10 mouse cellular contexts compared by ENCODE assay signal in the genomic region with DNA sequence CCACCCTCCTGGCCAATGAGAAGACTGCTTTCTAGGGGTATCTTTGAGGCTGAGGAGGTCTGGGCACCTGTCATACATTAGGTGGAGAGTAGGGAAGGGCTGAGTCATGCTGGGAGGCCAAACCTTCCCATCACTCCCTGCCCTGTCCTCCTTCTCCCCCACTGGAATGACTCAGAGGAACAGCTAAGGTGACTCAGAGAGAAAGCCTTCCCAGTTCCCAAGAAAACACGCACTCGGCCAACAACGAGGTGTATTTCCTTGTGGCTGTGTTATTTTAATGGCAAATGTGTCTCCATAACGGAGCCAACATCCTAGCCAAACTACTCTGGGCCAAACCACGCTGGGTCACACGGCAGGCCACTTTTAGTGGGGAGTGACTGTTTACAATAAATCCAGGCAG.
A peak's percentile ranks its signal among the peaks of the same experiment; 100 is the strongest.
DNase-seq lines count a peak whose midpoint lies in the region; ATAC-seq lines count a peak whose summit lies in the region.
"Had no signal": no experiment of that assay in that cellular context is flagged by ENCODE, and none has a peak within 500 bp of the region (broad histone marks: within the 10 kb centered on the region; RNA-seq: fewer than 3 reads in every experiment).

No protein-coding gene starts in this region.

- H3K4me1 ChIP-seq in hindbrain, embryonic 14.5 days (replicated peaks; ENCODE audit: control insufficient read depth, insufficient read depth, low read length): no peaks in the 10 kb centered on the region

- peak; percentile 45 to 73 for DNase-seq in heart, adult 18-20 months
- no peak for DNase-seq in heart, postnatal 14 days
- DNase-seq in urinary bladder, postnatal 14 days (ENCODE audit: low spot score): peak; percentile 41
- no peak for DNase-seq in urinary bladder, postnatal 10 days (ENCODE audit: low spot score)
- DNase-seq in gastrocnemius, postnatal 25 days: peak; percentile 59
- DNase-seq in layer of hippocampus, adult 11-12 months (ENCODE audit: low spot score): no peak
- no peak for DNase-seq in right cerebral cortex, postnatal 10 days (ENCODE audit: low spot score in 2 of 2)
- DNase-seq in hindbrain, embryonic 14.5 days (ENCODE audit: low spot score): no peak
- DNase-seq: cerebellum, adult 9-11 months had no signal

- H3K9ac ChIP-seq in hindbrain, embryonic 14.5 days: no peak overlapping the region
- H3K9ac ChIP-seq: limb, embryonic 13.5 days had no signal

- 93% methylated on average over 6 of the region's 6 CpGs for WGBS in hindbrain, embryonic 14.5 days

- H3K27ac ChIP-seq in hindbrain, embryonic 14.5 days: no peak overlapping the region
- H3K27ac ChIP-seq: limb, embryonic 13.5 days had no signal

- ATAC-seq in hindbrain, embryonic 14.5 days (ENCODE audit: low FRiP score): no peak

- no peak overlapping the region for H3K4me2 ChIP-seq in hindbrain, embryonic 14.5 days (replicated peaks)
- H3K4me2 ChIP-seq: limb, embryonic 13.5 days had no signal

- H3K36me3 ChIP-seq in hindbrain, embryonic 14.5 days (replicated peaks; ENCODE audit: control insufficient read depth, insufficient read depth): no peaks in the 10 kb centered on the region
- H3K36me3 ChIP-seq: limb, embryonic 13.5 days had no signal

- intact Hi-C loops in heart, postnatal 14 days (cut with DNase I): no loop called here

- H3K27me3 ChIP-seq in hindbrain, embryonic 14.5 days (ENCODE audit: control insufficient read depth, insufficient read depth, low read length): no peaks in the 10 kb centered on the region

- no peaks in the 10 kb centered on the region for H3K9me3 ChIP-seq in hindbrain, embryonic 14.5 days (ENCODE audit: control insufficient read depth, low read length)
- H3K9me3 ChIP-seq: limb, embryonic 13.5 days had no signal

- H3K4me3 ChIP-seq in hindbrain, embryonic 14.5 days (replicated peaks; ENCODE audit: low read length): no peak overlapping the region
- H3K4me3 ChIP-seq: limb, embryonic 13.5 days had no signal

Comparison
In these comparisons a context has a peak if more than half of its experiments do, and no peak if none do; other contexts are left out.
1. DNase-seq: peak in heart, adult 18-20 months (2 of 2), urinary bladder, postnatal 14 days (single experiment) and gastrocnemius, postnatal 25 days (single experiment); none in heart, postnatal 14 days (0 of 2), urinary bladder, postnatal 10 days (single experiment), layer of hippocampus, adult 11-12 months (single experiment), right cerebral cortex, postnatal 10 days (0 of 2) and hindbrain, embryonic 14.5 days (single experiment).